Mouse (Mus musculus) liver, embryonic 13.5 days (tissue): ENCODE results near the gene L2hgdh. TPM values are rescaled to one million over a fixed set of nuclear protein-coding genes. Genes with fewer than 3 reads are reported as not detected.
A peak's percentile ranks its signal among the peaks of the same experiment; 100 is the strongest.

ENCODE experiments used
- ATAC-seq: fragments of 200-750 bp; cut with Nextera tagmentation; 2 replicates; pipeline ENCODE4 v1.8.0; 2017; ENCODE audit warnings: low read depth, mild to moderate bottlenecking, moderate number of reproducible peaks, moderate library complexity
- DNase-seq: peaks from one replicate; pipeline ENCODE4 v3.0.0; 2022
- H3K27ac ChIP-seq: fragments of 300-500 bp; sonication (generic); 2 replicates; pipeline ENCODE4 v1.5.1; 2015; ENCODE audit warnings: moderate library complexity, mild to moderate bottlenecking, inconsistent platforms
- H3K27me3 ChIP-seq: fragments of 300-500 bp; sonication (generic); 2 replicates; pipeline ENCODE4 v1.6.1; 2015; ENCODE audit warnings: mild to moderate bottlenecking, inconsistent platforms
- H3K36me3 ChIP-seq: fragments of 300-500 bp; sonication (generic); 2 replicates; pipeline ENCODE4 v1.6.1; 2015; ENCODE audit warnings: mild to moderate bottlenecking, inconsistent platforms
- H3K4me1 ChIP-seq: fragments of 300-500 bp; sonication (generic); replicated peaks from 2 replicates; pipeline ENCODE4 v1.6.1; 2015; ENCODE audit warnings: inconsistent platforms
- H3K4me2 ChIP-seq: fragments of 300-500 bp; sonication (generic); 2 replicates; pipeline ENCODE4 v1.6.1; 2015; ENCODE audit warnings: inconsistent platforms, mild to moderate bottlenecking, moderate library complexity
- H3K4me3 ChIP-seq: fragments of 300-500 bp; sonication (generic); replicated peaks from 2 replicates; pipeline ENCODE4 v1.5.1; 2015; ENCODE audit warnings: mild to moderate bottlenecking, inconsistent platforms
- H3K9ac ChIP-seq: fragments of 300-500 bp; sonication (generic); 2 replicates; pipeline ENCODE4 v1.6.1; 2015; ENCODE audit warnings: mild to moderate bottlenecking, inconsistent platforms
- H3K9me3 ChIP-seq: fragments of 300-500 bp; sonication (generic); replicated peaks from 2 replicates; pipeline ENCODE4 v1.6.1; 2016; ENCODE audit warnings: inconsistent platforms
- WGBS: fragments of 180-500 bp; shearing (Covaris S2); methylation state at CpG from one replicate; pipeline ENCODE4 v1.1.7; 2015; ENCODE audit not compliant: insufficient replicate concordance; 5-methylcytosine and 5-hydroxymethylcytosine counted together
- polyA plus RNA-seq: library from polyadenylated mRNA; unstranded; fragments of >200 nt; fragmentation: Nextera tagmentation; extraction: Ambion mirVana; gene quantifications from 2 replicates; pipeline ENCODE4 v1.2.1, GENCODE M21; 2015

Gene L2hgdh
- polyA plus RNA-seq: 15.5 and 18.6 TPM in 2 replicates

DNA sequence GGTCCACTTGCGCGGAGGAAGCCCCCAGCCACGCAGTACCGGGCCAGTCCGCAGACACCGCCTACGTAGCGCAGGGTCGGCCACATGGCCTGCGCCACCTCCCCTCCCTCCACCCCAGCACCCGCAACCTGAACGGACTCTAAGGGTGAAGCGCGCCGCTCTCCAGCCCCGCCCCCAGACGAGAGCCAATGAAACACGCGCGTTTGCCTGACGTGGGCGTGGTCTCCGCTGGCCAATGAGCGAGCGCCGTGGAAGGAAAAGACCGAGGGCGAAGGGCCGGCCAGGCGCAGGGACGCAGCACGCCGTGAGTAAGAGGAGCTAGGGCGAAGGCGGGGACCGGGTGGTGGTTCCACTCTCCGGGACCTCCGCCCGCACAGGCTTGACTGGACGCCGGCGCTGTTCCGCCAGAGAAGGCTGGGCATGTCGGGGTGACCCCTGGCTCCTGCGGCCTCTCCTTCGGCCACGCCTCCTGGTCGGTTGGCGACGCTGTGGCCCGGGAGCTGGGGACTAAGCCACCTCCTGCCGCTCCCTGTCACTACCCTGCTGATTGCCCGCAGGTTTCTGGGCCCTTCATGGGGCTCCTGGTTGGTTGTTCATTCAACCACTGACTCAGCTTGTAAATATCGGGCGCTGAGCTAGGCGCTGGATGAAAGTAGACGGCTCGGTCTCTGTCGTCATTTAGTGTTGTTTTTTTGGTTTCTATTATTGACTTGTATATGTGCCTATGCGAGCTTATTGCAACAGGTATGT lies at the start of gene L2hgdh, which contains the start of gene Atp5s:
Gene L2hgdh, minus strand, starts transcription at position 163 of the 750 bp plus-strand sequence.
Gene Atp5s, plus strand, starts transcription at position 240 of the 750 bp plus-strand sequence.
- H3K27me3 ChIP-seq: no peaks in the 10 kb centered on the region
- peak within 1 kb of the TSS; percentile 85 for H3K4me3 ChIP-seq
- ATAC-seq: peak; percentile 92
- 0 out of 2 replicates have a peak, but pooled peaks cover 3% of the 10 kb centered on the region for H3K9me3 ChIP-seq
- H3K9ac ChIP-seq: peak within 1 kb of the TSS; percentile 87
- under 1% methylated on average over 60 of the region's 60 CpGs for WGBS
- peaks cover 35% of the 10 kb centered on the region for H3K4me1 ChIP-seq
- peak; percentile 98 for DNase-seq
- peak within 1 kb of the TSS; percentile 98 for H3K27ac ChIP-seq
- H3K4me2 ChIP-seq: peak within 1 kb of the TSS; percentile 98
- peaks cover 19% of the 10 kb centered on the region for H3K36me3 ChIP-seq

- no peaks in the 10 kb centered on the region for H3K9me3 ChIP-seq
- 12% methylated on average over 2 of the region's 2 CpGs for WGBS
- no peak overlapping the region for H3K4me2 ChIP-seq
- peaks cover 55% of the 10 kb centered on the region for H3K4me1 ChIP-seq
- ATAC-seq (peak; percentile 67), DNase-seq (no peak)
- H3K36me3 ChIP-seq: no peaks in the 10 kb centered on the region
- peak overlapping the region; percentile 22; the same call in 1 of the 2 replicates for H3K9ac ChIP-seq
- H3K4me3 ChIP-seq: no peak overlapping the region
- H3K27ac ChIP-seq: peak overlapping the region; percentile 57
- H3K27me3 ChIP-seq: no peaks in the 10 kb centered on the region
These were observed 44.2 kb upstream of the L2hgdh start for GRCm38 (mm10) chr12:69768841-69769240.

DNA sequence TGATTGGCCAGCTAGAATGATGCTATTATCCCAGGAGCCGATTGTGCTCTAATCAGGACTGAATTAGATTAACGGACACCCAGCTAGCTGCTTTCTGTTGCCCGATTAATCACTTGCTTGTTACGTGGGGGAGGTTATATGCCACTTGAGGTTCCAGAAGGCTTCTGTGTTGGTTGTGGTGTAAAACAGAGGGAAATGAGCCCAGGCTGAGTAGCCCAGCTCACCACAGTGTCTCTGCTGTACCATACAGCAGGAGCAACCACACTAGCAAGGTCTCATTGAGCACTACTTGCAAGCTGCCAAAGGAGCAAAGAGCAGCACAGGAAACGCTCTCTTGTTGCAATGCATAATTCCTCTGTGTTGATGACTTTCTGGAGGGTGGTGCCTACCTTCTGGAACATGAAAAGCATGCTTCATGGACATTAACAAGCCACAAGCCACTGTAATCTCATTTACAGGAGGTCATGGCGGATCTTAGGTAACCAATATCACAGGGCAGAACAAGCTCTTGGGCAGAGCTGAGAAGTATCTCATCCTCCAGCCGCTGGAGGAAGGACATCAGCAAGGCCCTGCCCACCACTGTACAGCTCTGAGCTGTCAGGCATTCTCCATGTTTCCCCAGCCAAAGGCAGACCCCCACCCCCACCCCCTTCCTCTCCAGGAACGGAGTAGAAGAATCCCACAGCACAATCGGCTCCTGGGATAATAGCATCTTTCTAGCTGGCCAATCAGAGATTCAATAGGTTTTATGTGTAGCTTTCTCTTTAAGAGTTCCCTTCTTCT lies 43.0 kb upstream of the L2hgdh start:
- H3K27ac ChIP-seq: peak overlapping the region; percentile 56

GRCm38 (mm10) chr12:69766185-69766904 lies 41.7 kb upstream of the L2hgdh start:
- 60% methylated on average over 10 of the region's 10 CpGs for WGBS
- H3K27ac ChIP-seq: peak overlapping the region; percentile 58
- H3K27me3 ChIP-seq: no peaks in the 10 kb centered on the region
- ATAC-seq: peak; percentile 38
- DNase-seq: no peak
- H3K4me3 ChIP-seq: no peak overlapping the region
- no peak overlapping the region for H3K4me2 ChIP-seq
- H3K9ac ChIP-seq: no peak overlapping the region; the same call in 1 of the 2 replicates
- H3K4me1 ChIP-seq: peaks cover 57% of the 10 kb centered on the region
- H3K36me3 ChIP-seq: no peaks in the 10 kb centered on the region
- no peaks in the 10 kb centered on the region for H3K9me3 ChIP-seq

More for the DNA sequence above, 43.0 kb upstream of the L2hgdh start:
- H3K27me3 ChIP-seq: no peaks in the 10 kb centered on the region
- no peak overlapping the region for H3K4me2 ChIP-seq
- no peaks in the 10 kb centered on the region for H3K9me3 ChIP-seq
- peaks cover 59% of the 10 kb centered on the region for H3K4me1 ChIP-seq
- H3K4me3 ChIP-seq: no peak overlapping the region
- WGBS: 51% methylated on average over 9 of the region's 9 CpGs
- DNase-seq (no peak), ATAC-seq (peak; percentile 44; the same call in 1 of the 2 replicates)
- H3K9ac ChIP-seq: peak overlapping the region; percentile 38; the same call in 1 of the 2 replicates
- no peaks in the 10 kb centered on the region for H3K36me3 ChIP-seq

DNA sequence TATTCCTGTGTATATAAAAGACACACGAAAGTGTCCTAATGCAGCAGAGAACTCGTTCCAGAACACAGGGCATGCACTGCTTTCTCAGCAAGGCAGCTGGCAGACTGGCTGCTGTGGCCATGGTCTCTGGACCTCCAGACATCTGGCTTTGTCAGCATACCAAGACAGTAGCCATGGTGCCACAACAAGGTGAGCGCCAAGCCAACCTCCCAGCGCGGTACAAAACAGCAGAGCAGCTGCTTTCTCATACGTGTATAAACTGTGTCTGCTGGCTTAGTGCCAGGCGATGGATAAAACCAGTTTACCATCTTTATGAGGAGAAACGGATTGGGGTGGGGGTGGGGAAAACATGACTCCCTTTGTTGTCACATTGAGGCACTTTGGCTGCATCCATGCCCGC lies 40.9 kb upstream of the L2hgdh start:
- Histone ChIP-seq H3K4me3 (no peak overlapping the region), H3K36me3 (no peaks in the 10 kb centered on the region), H3K27me3 (no peaks in the 10 kb centered on the region), H3K4me2 (no peak overlapping the region), H3K9me3 (no peaks in the 10 kb centered on the region), H3K27ac (peak overlapping the region; percentile 58; the same call in 1 of the 2 replicates), H3K4me1 (peaks cover 65% of the 10 kb centered on the region), H3K9ac (no peak overlapping the region)
- DNase-seq (no peak), ATAC-seq (no peak)
- 83% methylated on average over 9 of the region's 9 CpGs for WGBS

GRCm38 (mm10) chr12:69761603-69762002 lies 36.9 kb upstream of the L2hgdh start:
- Histone ChIP-seq H3K27ac (peak overlapping the region; percentile 99), H3K36me3 (no peaks in the 10 kb centered on the region), H3K9ac (0 out of 2 replicates have a peak overlapping the region, but pooled peaks have one; percentile 3), H3K9me3 (no peaks in the 10 kb centered on the region), H3K4me3 (no peak overlapping the region), H3K27me3 (no peaks in the 10 kb centered on the region), H3K4me2 (no peak overlapping the region), H3K4me1 (peaks cover 68% of the 10 kb centered on the region)
- 80% methylated on average over 2 of the region's 2 CpGs for WGBS
- ATAC-seq: no peak
- no peak for DNase-seq

GRCm38 (mm10) chr12:69760743-69761406 lies 36.2 kb upstream of the L2hgdh start:
- no peak overlapping the region for H3K4me3 ChIP-seq
- H3K4me2 ChIP-seq: no peak overlapping the region
- peaks cover 68% of the 10 kb centered on the region for H3K4me1 ChIP-seq
- no peaks in the 10 kb centered on the region for H3K36me3 ChIP-seq
- H3K27me3 ChIP-seq: no peaks in the 10 kb centered on the region
- DNase-seq (no peak), ATAC-seq (no peak)
- H3K9me3 ChIP-seq: no peaks in the 10 kb centered on the region
- H3K27ac ChIP-seq: peak overlapping the region; percentile 99
- 83% methylated on average over 20 of the region's 20 CpGs for WGBS
- peak overlapping the region; percentile 46 for H3K9ac ChIP-seq

GRCm38 (mm10) chr12:69760014-69760413 lies 35.3 kb upstream of the L2hgdh start:
- DNase-seq (no peak), ATAC-seq (no peak)
- Histone ChIP-seq H3K9me3 (no peaks in the 10 kb centered on the region), H3K4me2 (peak overlapping the region; percentile 56), H3K27me3 (no peaks in the 10 kb centered on the region), H3K4me1 (peaks cover 71% of the 10 kb centered on the region), H3K36me3 (no peaks in the 10 kb centered on the region), H3K9ac (peak overlapping the region; percentile 73), H3K27ac (peak overlapping the region; percentile 99), H3K4me3 (no peak overlapping the region)
- 43% methylated on average over 6 of the region's 6 CpGs for WGBS

DNA sequence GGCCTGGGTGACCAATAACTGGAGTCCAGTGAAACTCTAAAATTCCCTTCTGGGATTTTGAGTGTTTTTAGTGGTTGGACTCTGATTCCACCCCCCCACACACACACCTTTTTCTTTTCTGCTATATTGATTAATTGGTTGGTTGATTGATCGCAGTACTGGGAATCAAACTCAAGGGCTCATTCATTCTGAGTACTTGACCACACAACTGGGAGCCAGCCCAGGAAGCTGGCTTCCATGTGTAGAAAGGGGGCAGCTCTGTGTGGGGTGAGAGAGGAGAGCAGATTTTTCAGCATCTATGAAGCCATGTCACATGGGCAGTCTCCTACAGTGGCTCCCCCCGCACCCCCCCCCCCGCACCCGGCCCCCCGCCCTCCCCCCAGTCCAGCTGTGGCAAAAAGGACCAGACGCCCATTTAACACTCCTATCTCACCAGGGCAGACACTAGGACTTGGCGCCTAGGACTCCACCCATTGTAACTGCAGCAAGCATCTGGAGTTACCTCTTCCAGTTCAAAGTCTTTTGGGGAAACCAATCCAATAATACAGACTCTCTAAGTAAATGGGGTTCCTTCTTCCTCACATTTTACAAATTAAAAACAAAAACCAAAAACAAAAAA lies 34.7 kb upstream of the L2hgdh start:
- no peaks in the 10 kb centered on the region for H3K36me3 ChIP-seq
- H3K9me3 ChIP-seq: no peaks in the 10 kb centered on the region
- peak overlapping the region; percentile 78 for H3K4me2 ChIP-seq
- H3K4me3 ChIP-seq: peak overlapping the region; percentile 36
- DNase-seq (peak; percentile 81), ATAC-seq (peak; percentile 77)
- H3K27me3 ChIP-seq: no peaks in the 10 kb centered on the region
- peak overlapping the region; percentile 99 for H3K27ac ChIP-seq
- peaks cover 72% of the 10 kb centered on the region for H3K4me1 ChIP-seq
- peak overlapping the region; percentile 83 for H3K9ac ChIP-seq
- WGBS: 6% methylated on average over 6 of the region's 7 CpGs
